In the genomic region with DNA sequence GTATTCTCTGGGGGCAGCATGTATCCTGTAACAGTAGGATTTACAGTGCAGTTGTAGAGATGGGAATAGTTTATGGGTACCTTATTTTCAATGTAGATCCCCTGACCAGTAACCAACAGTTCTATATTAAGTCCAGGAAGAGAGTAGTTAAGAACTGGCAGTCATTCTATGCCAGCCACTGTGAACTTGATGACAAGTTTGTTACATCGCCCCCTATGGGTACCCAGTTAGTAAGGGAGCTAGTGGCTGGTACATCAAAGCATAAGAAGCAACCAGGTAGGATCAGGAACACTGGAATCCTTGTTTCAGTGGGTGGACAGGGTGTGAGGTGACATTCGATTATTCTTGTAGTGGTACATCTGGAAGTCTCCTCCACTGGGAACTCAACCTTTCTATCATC, we compare ENCODE assay signal across 41 mouse cellular contexts. TPM values are rescaled to one million over a fixed set of nuclear protein-coding genes. Genes with fewer than 3 reads are reported as not detected.
"Had no signal": no experiment of that assay in that cellular context is flagged by ENCODE, and none has a peak within 500 bp of the region (broad histone marks: within the 10 kb centered on the region; RNA-seq: fewer than 3 reads in every experiment).

No protein-coding gene starts in this region.

- H3K36me3 ChIP-seq: heart, embryonic 13.5 days; heart, embryonic 15.5 days; hindbrain, embryonic 15.5 days; kidney, embryonic 15.5 days; limb, embryonic 10.5 days; limb, embryonic 12.5 days; liver, embryonic 13.5 days; liver, embryonic 15.5 days had no signal

- DNase-seq: gastrocnemius, postnatal 14 days; gastrocnemius, postnatal 36 days; heart, adult 18-20 months; heart, postnatal 14 days; heart, postnatal 36 days; kidney, adult 11 months; kidney, adult 2 months; kidney, adult 9 months; kidney, postnatal 14 days; kidney, postnatal 36 days; layer of hippocampus, adult 9-11 months; layer of hippocampus, postnatal 36 days; liver; liver, embryonic 13.5 days had no signal

- H3K4me2 ChIP-seq: heart, embryonic 11.5 days; heart, embryonic 13.5 days; heart, embryonic 15.5 days; hindbrain, embryonic 15.5 days; kidney, embryonic 15.5 days; limb, embryonic 12.5 days; liver, embryonic 11.5 days; liver, embryonic 13.5 days; liver, embryonic 15.5 days had no signal

- H3K27me3 ChIP-seq: heart, embryonic 13.5 days; heart, embryonic 15.5 days; hindbrain, embryonic 15.5 days; kidney, embryonic 15.5 days; limb, embryonic 12.5 days; liver, embryonic 13.5 days; liver, embryonic 15.5 days had no signal

- H3K27ac ChIP-seq: heart, embryonic 13.5 days; heart, embryonic 15.5 days; hindbrain, embryonic 15.5 days; hindbrain, postnatal 0 days; kidney, embryonic 15.5 days; kidney, postnatal 0 days; limb, embryonic 10.5 days; limb, embryonic 12.5 days; liver, embryonic 13.5 days; liver, embryonic 15.5 days had no signal

- H3K9me3 ChIP-seq: heart, embryonic 13.5 days; heart, embryonic 15.5 days; hindbrain, embryonic 15.5 days; kidney, embryonic 15.5 days; limb, embryonic 10.5 days; limb, embryonic 12.5 days; liver, embryonic 15.5 days had no signal

- ATAC-seq: hindbrain, postnatal 0 days; intestine, embryonic 16.5 days had no signal

- H3K4me3 ChIP-seq: heart, embryonic 13.5 days; heart, embryonic 15.5 days; hindbrain, embryonic 15.5 days; kidney, embryonic 15.5 days; limb, embryonic 10.5 days; limb, embryonic 12.5 days; liver, embryonic 13.5 days; liver, embryonic 15.5 days had no signal

- H3K4me1 ChIP-seq: heart, embryonic 13.5 days; heart, embryonic 15.5 days; hindbrain, embryonic 15.5 days; kidney, embryonic 15.5 days; limb, embryonic 10.5 days; limb, embryonic 12.5 days; liver, embryonic 13.5 days; liver, embryonic 15.5 days had no signal

- H3K9ac ChIP-seq: heart, embryonic 13.5 days; heart, embryonic 15.5 days; hindbrain, embryonic 15.5 days; kidney, embryonic 15.5 days; limb, embryonic 12.5 days; liver, embryonic 13.5 days; liver, embryonic 15.5 days had no signal

RNA-seq across cellular contexts. Expression of a gene that starts 14.6 kb away (rescaled TPM):
- total RNA-seq: gastrocnemius, adult 18-20 months; gastrocnemius, adult 8-10 months; gastrocnemius, postnatal 14 days; gastrocnemius, postnatal 36 days; heart, adult 18-20 months; heart, postnatal 14 days; heart, postnatal 36 days; hematopoietic stem cell, adult 5-6 weeks; hindbrain, postnatal 0 days; layer of hippocampus, adult 18-20 months; layer of hippocampus, adult 8-10 months; layer of hippocampus, postnatal 14 days; layer of hippocampus, postnatal 36 days; left cerebral cortex, adult 18-20 months; left cerebral cortex, postnatal 14 days; left cerebral cortex, postnatal 36 days had no signal
- polyA plus RNA-seq: gonadal fat pad, adult 2 months; heart, embryonic 11.5 days; heart, embryonic 13.5 days; heart, embryonic 15.5 days; heart, postnatal 0 days; hindbrain, embryonic 11.5 days; hindbrain, embryonic 15.5 days; hindbrain, postnatal 0 days; intestine, embryonic 14.5 days; intestine, embryonic 16.5 days; kidney, adult 2 months; kidney, embryonic 15.5 days; kidney, postnatal 0 days; large intestine, adult 2 months; limb, embryonic 10.5 days; limb, embryonic 12.5 days; limb, embryonic 14.5 days; liver, embryonic 11.5 days; liver, embryonic 13.5 days; liver, embryonic 15.5 days had no signal

RNA-seq across cellular contexts. Expression of a gene that starts 24.1 kb away (rescaled TPM):
- total RNA-seq: gastrocnemius, adult 18-20 months; gastrocnemius, adult 8-10 months; gastrocnemius, postnatal 14 days; gastrocnemius, postnatal 36 days; heart, adult 18-20 months; heart, postnatal 14 days; heart, postnatal 36 days; hematopoietic stem cell, adult 5-6 weeks; hindbrain, postnatal 0 days; layer of hippocampus, adult 18-20 months; layer of hippocampus, adult 8-10 months; layer of hippocampus, postnatal 14 days; layer of hippocampus, postnatal 36 days; left cerebral cortex, adult 18-20 months; left cerebral cortex, postnatal 14 days; left cerebral cortex, postnatal 36 days had no signal
- polyA plus RNA-seq: gonadal fat pad, adult 2 months; heart, embryonic 11.5 days; heart, embryonic 13.5 days; heart, embryonic 15.5 days; heart, postnatal 0 days; hindbrain, embryonic 11.5 days; hindbrain, embryonic 15.5 days; hindbrain, postnatal 0 days; intestine, embryonic 14.5 days; intestine, embryonic 16.5 days; kidney, adult 2 months; kidney, embryonic 15.5 days; kidney, postnatal 0 days; large intestine, adult 2 months; limb, embryonic 10.5 days; limb, embryonic 12.5 days; limb, embryonic 14.5 days; liver, embryonic 11.5 days; liver, embryonic 13.5 days; liver, embryonic 15.5 days had no signal

RNA-seq across cellular contexts. Expression of a gene that starts 28.5 kb away (rescaled TPM):
- total RNA-seq: gastrocnemius, adult 18-20 months; gastrocnemius, adult 8-10 months; gastrocnemius, postnatal 14 days; gastrocnemius, postnatal 36 days; heart, adult 18-20 months; heart, postnatal 14 days; heart, postnatal 36 days; hematopoietic stem cell, adult 5-6 weeks; hindbrain, postnatal 0 days; layer of hippocampus, adult 18-20 months; layer of hippocampus, adult 8-10 months; layer of hippocampus, postnatal 14 days; layer of hippocampus, postnatal 36 days; left cerebral cortex, adult 18-20 months; left cerebral cortex, postnatal 14 days; left cerebral cortex, postnatal 36 days had no signal
- polyA plus RNA-seq: gonadal fat pad, adult 2 months; heart, embryonic 11.5 days; heart, embryonic 13.5 days; heart, embryonic 15.5 days; heart, postnatal 0 days; hindbrain, embryonic 11.5 days; hindbrain, embryonic 15.5 days; hindbrain, postnatal 0 days; intestine, embryonic 14.5 days; intestine, embryonic 16.5 days; kidney, adult 2 months; kidney, embryonic 15.5 days; kidney, postnatal 0 days; large intestine, adult 2 months; limb, embryonic 10.5 days; limb, embryonic 12.5 days; limb, embryonic 14.5 days; liver, embryonic 11.5 days; liver, embryonic 13.5 days; liver, embryonic 15.5 days had no signal

RNA-seq across cellular contexts. Expression of a gene that starts 49.3 kb away (rescaled TPM):
- total RNA-seq: gastrocnemius, adult 18-20 months; gastrocnemius, adult 8-10 months; gastrocnemius, postnatal 14 days; gastrocnemius, postnatal 36 days; heart, adult 18-20 months; heart, postnatal 14 days; heart, postnatal 36 days; hematopoietic stem cell, adult 5-6 weeks; hindbrain, postnatal 0 days; layer of hippocampus, adult 18-20 months; layer of hippocampus, postnatal 14 days; layer of hippocampus, postnatal 36 days; left cerebral cortex, adult 18-20 months; left cerebral cortex, postnatal 14 days; left cerebral cortex, postnatal 36 days had no signal
- polyA plus RNA-seq: gonadal fat pad, adult 2 months; heart, embryonic 11.5 days; heart, embryonic 13.5 days; heart, embryonic 15.5 days; heart, postnatal 0 days; hindbrain, embryonic 11.5 days; hindbrain, embryonic 15.5 days; hindbrain, postnatal 0 days; intestine, embryonic 14.5 days; intestine, embryonic 16.5 days; kidney, adult 2 months; kidney, embryonic 15.5 days; kidney, postnatal 0 days; large intestine, adult 2 months; limb, embryonic 10.5 days; limb, embryonic 12.5 days; limb, embryonic 14.5 days; liver, embryonic 11.5 days; liver, embryonic 13.5 days; liver, embryonic 15.5 days had no signal

RNA-seq across cellular contexts. Expression of a gene that starts 52.2 kb away (rescaled TPM):
- total RNA-seq: gastrocnemius, adult 18-20 months; gastrocnemius, adult 8-10 months; gastrocnemius, postnatal 14 days; gastrocnemius, postnatal 36 days; heart, adult 18-20 months; heart, postnatal 14 days; heart, postnatal 36 days; hematopoietic stem cell, adult 5-6 weeks; hindbrain, postnatal 0 days; layer of hippocampus, adult 18-20 months; layer of hippocampus, adult 8-10 months; layer of hippocampus, postnatal 14 days; layer of hippocampus, postnatal 36 days; left cerebral cortex, adult 18-20 months; left cerebral cortex, postnatal 14 days; left cerebral cortex, postnatal 36 days had no signal
- polyA plus RNA-seq: gonadal fat pad, adult 2 months; heart, embryonic 11.5 days; heart, embryonic 15.5 days; intestine, embryonic 16.5 days; kidney, adult 2 months; kidney, postnatal 0 days; large intestine, adult 2 months; limb, embryonic 14.5 days; liver, embryonic 11.5 days; liver, embryonic 13.5 days; liver, embryonic 15.5 days had no signal
